Mouse (Mus musculus) urinary bladder, postnatal 10 days (tissue): Measurements from ENCODE around the gene Smyd1.

Experiments
- DNase-seq: peaks from one replicate; pipeline ENCODE4 v3.0.0; 2022; ENCODE audit warnings: low spot score

The Smyd1 gene

DNA sequence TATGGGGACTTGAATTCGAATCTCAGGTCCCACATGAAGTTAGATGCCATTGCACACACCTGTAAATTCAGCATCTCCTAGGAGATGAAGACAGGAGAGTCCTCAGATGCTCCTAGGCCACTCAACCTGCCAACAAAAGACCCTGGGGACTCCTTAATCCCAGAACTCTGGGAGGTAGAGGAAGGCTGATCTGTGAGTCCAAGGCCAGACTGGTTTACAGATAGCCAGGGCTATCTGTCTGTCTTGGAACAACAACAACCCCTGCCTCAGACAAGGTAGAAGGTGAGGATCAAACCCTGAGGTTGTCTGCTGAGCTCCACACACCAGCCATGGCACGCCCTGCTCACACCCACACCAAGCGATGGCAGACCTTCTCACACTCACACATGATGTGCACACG, 62.9 kb downstream of the Smyd1 start:
- no peak for DNase-seq

DNA sequence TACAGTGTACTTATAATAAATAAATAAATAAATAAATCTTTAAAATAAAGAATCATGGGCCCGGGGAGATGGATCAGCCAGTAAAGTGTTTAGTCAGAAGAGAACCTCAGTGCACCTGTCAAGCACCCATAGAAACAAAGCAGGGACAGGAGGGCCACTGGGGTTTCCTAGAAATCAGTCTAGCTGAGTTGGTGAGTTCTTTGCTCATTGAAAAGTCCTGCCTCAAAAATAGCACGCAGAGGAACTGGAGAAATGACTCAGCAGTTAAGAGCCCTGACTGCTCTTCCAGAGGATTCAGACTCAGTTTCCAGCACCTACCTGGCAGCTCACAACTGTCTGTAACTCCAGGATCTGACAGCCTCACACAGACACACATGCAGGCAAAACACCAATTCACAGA, 63.5 kb downstream of the Smyd1 start:
- DNase-seq = no peak

DNA sequence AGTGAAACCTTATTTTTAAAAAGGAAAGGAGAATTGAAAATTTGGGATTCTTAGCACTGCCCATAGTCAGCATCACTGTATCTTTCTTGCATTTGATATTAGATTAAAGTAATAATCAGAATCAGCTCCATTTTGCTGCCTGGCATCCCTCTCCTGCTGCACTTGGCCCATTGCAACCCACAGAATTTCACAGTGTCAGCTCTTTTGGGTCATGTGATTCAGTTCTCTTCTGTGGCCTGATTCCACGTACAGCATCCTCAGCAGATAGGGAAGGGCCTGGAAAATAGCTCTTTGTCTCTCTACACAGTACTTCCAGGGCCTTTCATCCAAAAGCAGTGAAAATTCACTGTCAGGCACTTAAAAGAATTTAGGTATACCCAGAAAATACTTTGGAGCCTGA, 64.7 kb downstream of the Smyd1 start:
- no peak for DNase-seq

DNA sequence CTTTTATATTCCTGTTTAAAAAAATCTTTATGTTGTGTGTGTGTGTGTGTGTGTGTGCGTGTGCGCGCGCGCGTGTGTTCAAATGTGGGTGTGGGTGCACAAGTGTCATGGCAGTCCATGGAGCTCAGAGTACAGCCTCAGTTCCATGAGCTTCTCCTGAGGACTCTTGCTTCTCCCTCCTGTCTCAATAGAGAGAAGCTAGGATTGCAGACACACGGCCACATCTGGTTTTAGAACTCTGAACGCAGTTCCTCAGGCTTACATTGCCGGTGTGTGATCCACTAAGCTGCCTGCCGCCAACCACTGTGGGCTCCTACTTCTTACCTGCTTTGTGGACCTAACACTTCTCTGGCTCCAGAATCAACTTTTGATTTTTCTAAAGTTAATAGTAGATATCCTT, 65.9 kb downstream of the Smyd1 start:
- no peak for DNase-seq

DNA sequence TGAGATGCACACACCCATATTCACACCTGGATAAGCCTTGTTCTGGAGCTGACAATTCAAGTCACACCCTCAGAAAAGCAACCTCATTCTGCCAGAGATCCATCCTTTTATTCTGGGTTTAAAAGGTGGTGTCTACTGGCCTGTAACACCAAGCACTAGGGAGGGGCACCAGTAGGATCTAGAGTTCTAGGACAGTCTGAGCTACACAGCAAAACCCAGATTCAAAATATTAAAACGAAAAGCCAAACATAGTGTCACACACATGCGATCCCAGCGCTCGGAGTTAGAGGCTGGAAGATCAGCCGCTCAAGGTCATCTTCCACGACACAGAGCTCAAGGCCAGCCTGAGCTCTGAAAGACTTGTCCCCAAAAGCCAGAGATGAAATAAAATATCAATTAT, 67.6 kb downstream of the Smyd1 start:
- no peak for DNase-seq

DNA sequence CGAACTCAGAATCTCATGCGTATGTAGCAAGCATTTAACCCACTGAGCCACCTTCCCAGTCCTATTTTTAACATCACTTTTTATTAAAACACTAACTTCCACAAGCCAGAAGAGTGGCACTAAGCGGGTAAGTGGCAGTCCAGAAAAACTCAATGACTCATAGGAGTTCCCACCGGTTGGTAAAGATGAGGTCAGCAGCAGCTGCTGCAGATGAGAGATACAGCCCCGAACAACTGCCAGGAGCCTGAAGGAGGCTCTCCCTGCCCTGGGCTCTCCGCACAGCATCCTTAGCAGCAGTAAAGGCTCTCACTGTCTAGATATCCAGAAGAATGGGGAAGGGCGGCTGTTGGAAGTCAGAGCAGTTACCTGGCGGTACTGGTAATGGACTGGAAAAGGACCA, 71.1 kb downstream of the Smyd1 start:
- DNase-seq = no peak

DNA sequence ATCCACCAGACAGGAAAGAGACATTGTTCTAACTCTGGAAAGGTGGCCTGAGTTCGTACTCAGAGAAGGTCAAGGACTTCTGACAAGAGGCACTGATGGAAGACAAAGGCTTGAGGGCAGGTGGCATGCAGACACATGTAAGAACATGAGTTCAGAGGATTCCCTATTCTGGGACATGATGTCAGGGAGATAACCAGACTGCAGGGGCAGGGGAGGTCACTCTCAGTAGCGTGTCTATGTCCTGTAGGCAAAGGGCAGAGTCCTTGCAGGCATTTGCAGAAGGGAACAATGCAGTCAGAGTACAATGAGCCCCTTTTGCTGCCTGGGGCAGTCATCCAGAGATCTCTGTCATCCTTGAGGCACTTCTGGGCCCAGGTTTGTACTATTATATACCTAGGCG, 72.4 kb downstream of the Smyd1 start:
- DNase-seq = no peak

DNA sequence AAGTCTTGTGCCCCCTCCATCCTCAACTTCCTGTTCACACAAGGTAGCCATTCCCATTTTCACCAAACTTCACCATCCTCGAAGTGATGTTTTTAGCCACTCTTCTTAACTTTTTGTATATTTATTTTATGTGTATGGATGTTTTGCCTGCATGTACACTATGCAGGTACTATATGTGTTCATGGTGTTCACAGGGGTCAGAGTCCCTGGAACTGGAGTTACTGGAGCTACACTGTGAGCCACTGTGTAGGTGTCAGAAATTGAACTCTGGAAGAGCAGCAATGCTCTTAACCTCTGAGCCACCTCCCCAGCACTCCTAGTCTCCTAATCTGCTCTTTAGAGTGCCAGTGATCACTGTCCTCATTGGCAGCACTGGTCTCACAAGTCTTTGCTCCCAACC, 73.6 kb downstream of the Smyd1 start:
- no peak for DNase-seq

DNA sequence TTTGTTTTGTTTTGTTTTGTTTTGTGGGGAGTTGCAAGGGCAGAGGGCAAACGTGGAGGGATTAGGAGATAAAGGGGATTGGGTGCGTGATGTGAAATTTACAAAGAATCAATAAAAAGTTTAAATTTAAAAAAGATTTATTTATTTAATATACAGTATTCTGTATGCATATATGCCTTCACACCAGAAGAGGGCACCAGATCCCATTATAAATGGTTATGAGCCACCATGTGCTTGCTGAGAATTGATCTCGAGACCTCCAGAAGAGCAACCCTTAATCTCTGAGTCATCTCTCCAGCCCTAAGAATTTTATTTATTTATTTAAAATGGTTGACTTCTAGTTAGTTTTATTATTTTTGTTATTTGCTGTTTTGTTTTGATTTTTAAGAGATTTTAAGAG, 78.8 kb downstream of the Smyd1 start:
- no peak for DNase-seq

DNA sequence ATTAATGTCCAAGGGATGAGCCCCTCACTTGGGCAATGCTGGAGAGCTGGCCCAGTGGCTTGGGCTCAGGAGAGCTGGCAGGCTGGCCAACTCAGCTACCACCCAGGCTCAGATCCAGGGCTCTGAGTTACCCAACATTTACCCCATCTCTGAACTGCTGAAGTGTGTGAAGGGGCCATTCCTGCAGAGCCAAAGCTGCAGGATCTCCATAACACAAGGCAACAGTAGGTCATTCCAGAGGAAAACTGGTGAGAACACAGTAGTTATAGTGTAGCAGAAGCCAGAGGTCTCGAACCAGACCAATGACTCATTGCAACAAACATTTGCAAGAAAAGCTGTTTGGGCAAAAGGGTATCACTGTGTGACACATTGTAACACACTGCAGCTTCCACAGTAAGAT, 79.2 kb downstream of the Smyd1 start:
- no peak for DNase-seq

DNA sequence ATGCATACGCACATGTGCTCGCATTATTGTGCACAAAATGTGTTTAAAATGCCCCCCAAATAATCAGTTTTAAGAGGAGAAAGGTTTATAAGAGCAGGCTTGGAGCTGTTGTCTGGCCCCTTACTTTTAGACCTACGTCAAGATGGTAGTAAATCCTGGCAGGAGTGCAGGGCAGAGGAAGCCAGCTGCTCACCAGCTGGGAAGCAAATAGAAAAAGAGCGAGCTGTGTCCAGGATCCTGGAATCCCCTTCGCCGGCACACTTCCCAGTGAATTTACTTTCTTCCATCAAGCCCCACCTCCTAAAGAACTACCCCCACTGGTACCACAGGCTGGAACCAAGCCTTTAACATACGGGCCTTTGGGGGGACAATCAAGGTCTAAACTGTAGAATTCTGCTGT, 81.2 kb downstream of the Smyd1 start:
- DNase-seq = no peak

DNA sequence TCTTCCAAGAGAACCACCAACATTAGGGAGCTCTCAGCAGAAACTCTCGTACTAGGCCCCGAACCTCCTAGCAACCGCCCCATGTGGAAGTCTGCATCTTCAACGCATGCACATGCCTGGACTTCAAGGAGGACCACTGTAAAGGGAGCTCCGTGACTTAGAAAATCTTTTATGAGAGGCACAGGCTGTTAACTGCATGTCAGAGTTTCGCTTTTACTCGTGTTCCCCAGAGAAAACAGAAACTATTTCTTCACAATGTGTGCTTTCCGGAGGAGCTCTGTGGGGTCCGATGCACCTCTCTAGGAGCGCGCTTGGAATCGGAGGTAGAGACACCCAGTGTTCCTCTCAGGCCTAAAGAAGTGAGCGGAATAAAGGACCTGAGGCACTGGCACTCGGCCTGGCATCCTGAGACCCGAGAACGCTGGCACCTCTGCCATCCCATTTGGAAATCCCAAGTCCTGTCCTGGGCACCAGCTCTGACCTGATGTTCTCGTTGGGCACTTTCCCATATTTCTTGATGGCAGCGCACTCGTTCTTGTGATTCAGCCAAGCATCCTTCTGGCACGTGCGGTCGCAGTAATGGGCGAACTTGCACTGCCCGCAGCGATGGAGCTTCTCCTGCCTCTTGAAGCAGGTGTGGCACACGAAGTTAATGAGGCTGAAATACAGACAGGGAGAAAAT, 82.8 kb downstream of the Smyd1 start:
- DNase-seq = no peak

DNA sequence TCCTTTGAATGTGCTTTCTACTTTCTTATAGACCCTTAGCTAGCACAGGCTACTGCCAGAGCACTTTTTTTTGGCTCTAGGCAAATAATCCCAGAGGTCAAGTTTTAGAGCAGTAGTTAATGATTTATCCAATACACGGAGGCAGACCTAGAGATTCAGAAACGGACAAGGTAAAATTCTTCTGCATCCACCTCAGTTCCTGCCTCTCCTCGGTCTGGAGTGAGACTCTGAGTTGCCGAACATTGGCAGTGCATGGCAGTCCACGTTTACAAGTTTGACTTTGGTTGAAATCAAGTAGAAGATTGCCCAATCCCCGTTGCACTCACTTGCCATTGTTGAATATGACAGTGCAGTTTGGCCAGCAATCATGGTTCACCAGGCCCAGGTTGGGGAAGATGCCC, 85.0 kb downstream of the Smyd1 start:
- no peak for DNase-seq

DNA sequence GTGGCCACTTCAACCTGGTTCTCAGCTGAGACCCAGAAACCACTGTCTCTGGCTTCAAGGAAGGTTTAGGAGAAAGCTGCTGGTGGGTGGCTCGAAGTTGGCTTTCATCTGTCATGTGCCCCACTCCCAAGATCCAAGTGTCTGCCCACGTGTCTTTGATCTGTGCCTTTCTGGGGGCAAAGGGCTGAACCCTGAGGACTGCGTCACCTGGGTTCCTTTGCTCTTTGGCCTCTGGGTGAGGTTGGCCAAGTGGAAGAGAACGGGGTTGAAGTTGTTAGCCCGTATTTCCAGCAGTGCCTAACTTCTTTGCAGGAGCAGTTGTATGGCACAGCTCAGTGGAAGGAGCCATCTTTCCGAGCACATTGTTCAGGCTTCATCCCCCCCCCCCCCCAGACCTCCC, 85.5 kb downstream of the Smyd1 start:
- no peak for DNase-seq

DNA sequence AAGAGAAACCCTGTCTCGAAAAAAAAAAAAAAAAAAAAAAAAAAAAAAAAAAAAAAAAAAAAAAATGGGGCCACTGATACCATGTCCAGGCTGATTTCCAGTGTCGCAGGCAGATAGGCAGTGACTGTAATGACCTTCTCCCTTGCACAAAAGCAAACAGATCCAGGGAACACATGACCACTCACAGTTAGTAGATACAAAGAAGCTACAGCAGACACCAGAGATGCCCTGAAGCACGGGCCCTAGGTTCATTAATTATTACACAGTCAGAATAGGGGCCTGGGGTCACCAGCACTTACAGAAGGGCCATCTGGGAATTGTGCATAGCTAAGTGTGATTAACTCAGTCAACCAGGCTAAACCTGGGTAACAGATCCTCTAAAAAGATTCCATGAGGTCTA, 86.1 kb downstream of the Smyd1 start:
- no peak for DNase-seq

DNA sequence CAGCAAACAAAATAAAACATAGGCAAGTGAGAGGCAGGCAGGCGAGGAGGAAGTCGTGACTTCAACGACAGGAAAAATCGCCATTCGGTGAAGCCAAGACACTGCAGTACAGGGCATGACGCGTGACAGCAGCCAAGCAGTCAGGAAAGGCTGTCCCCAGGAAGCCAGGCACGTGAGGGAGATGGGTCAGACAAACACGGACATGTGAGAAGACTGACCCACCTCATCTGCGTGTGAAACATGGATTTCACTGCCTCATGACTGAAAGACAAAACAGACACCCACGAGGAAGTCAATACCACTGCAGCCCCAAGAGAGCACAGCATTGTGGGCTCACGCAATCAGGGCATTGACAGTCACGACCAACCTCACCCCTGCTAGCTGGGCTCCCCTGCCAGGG, 86.9 kb downstream of the Smyd1 start:
- no peak for DNase-seq

DNA sequence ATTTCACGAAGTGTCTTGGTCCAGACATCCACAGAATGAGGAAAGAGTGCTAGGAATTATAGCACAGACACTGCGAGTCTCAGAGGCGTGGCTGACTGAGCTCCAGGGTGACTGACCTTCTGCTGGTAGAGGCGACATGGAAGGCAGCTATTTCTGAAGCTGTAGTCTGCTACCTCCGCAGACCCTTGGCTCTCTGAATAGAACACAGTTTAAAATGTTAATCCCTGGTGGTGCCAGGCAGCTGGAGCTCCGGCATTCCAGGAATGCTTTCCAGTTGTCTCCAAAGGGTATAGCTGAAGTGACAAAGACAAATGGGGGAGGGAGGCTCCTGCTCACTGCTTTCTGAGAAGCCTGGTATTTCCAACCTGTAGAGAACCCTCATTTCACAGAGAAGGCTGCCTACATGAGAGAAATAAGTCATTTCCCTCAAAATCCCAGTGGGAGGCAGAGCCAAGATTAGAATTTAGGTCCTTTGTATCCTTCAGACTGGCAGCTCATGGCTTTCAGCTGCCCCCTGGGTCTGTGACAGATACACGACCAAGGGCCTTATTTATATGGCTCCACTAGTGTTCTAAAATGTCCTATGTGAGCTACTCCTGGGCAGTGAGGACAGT, 94.8 kb downstream of the Smyd1 start:
- DNase-seq = no peak

DNA sequence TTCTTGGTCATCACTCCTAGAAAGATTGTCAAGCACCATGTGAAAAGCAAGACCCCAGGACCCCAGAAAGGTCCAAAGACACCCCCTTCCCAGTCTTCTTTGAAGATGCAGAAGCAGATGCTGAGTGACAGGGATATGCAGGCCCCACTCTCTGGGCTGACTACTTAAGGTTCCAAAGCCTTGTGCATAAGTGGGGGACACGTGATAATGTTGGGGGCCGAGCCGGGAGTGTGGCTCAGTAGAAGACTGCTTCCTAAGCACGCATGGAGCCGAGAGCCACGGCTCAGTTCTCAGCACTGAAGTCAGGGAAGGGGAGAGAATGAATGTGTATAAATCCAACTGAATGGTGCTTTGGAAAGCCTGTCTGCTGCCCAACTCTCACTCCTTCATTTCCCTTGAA, 95.5 kb downstream of the Smyd1 start:
- DNase-seq = no peak

DNA sequence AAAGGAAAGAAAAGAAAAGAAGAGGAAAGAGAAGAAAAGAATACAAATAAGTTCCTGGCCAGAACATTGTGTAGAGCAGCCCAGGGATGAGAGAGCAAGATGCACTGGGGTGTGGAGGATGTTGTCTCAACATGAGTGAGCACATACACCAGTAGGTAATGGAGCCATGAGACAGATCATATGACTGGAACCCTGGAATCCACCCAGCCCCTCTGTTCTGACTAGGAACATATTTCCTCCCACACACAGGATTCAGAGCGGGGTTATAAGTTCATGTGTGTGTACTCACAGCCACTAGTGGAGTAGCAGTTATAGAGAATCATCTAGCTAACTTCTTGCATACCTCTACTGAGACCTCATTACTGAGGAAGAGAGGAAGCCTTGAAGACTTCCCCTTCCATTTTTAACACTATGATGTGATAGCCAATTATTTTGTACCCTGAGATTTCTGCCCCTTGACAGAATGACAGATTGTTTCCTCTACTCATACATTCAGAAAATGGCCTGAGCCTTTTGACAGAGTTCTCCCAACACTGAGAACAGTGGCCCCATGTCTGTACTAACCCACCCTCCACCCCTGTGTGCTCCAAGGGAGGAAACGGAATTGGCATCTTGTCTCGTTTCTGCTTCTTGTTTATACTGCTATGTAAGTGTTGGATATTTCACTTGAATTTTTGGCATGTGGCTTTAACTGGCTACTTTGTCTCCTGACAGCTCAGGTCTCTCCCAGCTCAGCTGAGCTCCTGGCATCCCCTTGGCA, 97.7 kb downstream of the Smyd1 start:
- DNase-seq = no peak

DNA sequence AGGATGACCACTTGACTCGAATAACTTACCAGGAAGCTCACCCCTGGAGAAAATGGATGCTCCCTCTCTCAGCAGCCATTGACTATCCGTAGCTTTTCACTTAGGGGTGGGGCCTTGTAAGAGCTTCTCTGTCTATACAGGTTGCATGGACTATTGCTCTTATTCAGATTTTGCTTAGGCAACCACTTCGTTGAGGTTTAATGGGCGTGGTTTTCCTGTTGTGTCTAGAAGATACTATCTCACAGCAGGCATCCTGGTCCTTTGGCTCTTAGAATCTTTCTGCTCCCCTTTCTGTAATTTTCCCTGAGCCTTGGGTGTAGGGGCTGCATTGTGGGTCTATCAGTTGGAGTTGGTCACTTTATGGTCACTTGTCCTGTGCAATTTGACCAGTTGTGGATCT, 100.5 kb downstream of the Smyd1 start:
- no peak for DNase-seq

DNA sequence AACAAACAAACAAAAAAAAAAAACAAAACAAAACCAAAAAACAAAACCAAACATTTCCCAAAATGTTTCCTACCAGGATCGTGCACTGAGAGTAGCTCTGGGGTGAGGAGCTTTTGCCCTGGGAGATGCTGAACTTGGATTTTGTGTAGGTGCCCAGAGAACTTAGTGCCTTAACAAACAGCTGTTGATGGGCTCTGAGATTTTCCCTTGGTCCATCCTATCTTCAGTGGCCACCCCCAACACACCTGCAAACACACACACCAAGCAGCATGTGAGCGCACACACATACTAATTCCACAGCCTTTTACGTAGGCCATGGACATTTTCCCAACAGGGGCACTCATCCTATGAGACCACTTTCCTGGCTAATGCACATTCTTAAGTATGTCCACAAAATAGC, 109.6 kb downstream of the Smyd1 start:
- DNase-seq = no peak

DNA sequence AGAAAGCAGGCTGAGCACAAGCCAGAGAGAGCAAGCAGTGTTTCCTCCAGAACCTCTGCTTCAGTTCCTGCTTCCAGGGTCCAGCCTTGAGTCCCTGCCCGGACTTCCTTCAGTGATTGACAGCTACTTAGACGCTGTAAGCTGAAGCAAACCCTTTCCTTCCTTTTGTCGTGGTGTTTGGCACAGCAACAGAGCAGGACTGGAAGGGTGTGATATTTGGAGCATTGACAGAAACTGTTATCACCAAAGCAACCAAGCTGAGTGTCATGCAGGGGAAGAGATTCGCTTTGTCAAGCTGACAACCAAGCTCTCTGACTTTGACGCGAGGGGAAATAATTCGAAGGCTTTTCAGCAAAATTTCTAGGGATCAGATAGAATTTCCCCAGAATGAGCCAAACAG, 110.1 kb downstream of the Smyd1 start:
- no peak for DNase-seq

DNA sequence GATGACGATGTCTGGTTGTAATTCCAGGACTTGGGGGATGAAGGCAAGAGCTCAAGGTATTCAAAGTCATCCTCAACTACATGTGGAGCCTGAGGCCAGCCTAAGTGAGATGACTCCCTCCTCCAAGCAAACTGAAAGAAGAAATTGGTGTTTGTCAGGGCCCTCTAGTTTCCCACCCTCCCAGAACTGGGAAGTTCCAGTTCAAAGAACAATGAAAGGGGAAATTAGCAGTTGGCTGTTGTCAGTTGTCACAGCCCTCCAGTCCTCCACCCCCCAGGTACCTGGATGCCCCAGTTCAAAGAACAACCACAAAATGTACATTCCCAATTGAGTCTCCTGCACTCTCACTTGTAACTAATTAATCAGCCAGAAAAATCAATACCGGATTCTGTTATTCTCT, 113.3 kb downstream of the Smyd1 start:
- no peak for DNase-seq

DNA sequence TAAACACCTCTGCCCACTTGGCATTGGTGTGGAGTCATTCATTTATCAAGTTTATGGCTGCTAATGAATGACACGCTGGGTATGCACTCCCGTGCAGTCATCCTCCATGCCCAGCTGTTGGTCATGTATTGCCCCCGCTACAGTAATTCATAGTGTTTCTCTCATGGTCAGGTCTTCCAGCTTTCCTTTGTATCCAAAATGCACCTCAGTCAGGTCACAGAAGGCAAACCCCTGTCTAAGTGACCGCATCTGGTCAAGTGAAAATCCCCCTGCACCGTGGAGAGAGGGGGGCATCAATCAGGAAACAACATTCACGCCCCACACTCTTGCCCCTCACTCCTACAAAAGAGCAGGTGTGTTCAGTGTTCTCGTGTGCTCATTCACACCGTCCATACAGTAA, 117.9 kb downstream of the Smyd1 start:
- no peak for DNase-seq
